Mouse (Mus musculus) forebrain, embryonic 10.5 days (tissue): ENCODE measurements at regions not wholly inside any gene's neighbourhood (a gene's known extent, or its start where the extent isn't known, plus 50 kb on each side); places are given as distances from the start of the nearest gene placed in this dataset.

Experiments
- DNase-seq: peaks from one replicate; pipeline ENCODE4 v3.0.0-alpha.2; 2017; ENCODE audit warnings: low spot score; ENCODE audit errors: extremely low spot score
- H3K27ac ChIP-seq: fragments of 300-500 bp; sonication (generic); 2 replicates; pipeline ENCODE4 v1.5.1; 2016; ENCODE audit warnings: mild to moderate bottlenecking
- H3K27me3 ChIP-seq: fragments of 300-500 bp; sonication (generic); 2 replicates; pipeline ENCODE4 v1.6.1; 2016; ENCODE audit warnings: mild to moderate bottlenecking; ENCODE audit not compliant: poor library complexity, severe bottlenecking
- H3K36me3 ChIP-seq: fragments of 300-500 bp; sonication (generic); replicated peaks from 2 replicates; pipeline ENCODE4 v1.6.1; 2016; ENCODE audit warnings: mild to moderate bottlenecking, moderate library complexity
- H3K4me1 ChIP-seq: fragments of 300-500 bp; sonication (generic); 2 replicates; pipeline ENCODE4 v1.6.1; 2016
- H3K4me3 ChIP-seq: fragments of 300-500 bp; sonication (generic); 2 replicates; pipeline ENCODE4 v1.5.1; 2016; ENCODE audit warnings: mild to moderate bottlenecking, moderate library complexity
- H3K9me3 ChIP-seq: fragments of 300-500 bp; sonication (generic); 2 replicates; pipeline ENCODE4 v1.6.1; 2016; ENCODE audit warnings: mild to moderate bottlenecking, moderate library complexity
- WGBS: fragments of 180-500 bp; shearing (Covaris S2); methylation state at CpG from one replicate; pipeline ENCODE4 v1.1.7; 2016; 5-methylcytosine and 5-hydroxymethylcytosine counted together

GRCm38 (mm10) chr4:153688441-153688840 is 205.8 kb upstream of the Ajap1 start:
- H3K4me1 ChIP-seq = peaks cover 23% of the 10 kb centered on the region
- no peak overlapping the region for H3K27ac ChIP-seq
- H3K36me3 ChIP-seq = no peaks in the 10 kb centered on the region
- DNase-seq = no peak
- 64% methylated on average over 8 of the region's 8 CpGs for WGBS
- no peaks in the 10 kb centered on the region for H3K9me3 ChIP-seq
- H3K4me3 ChIP-seq = no peak overlapping the region
- H3K27me3 ChIP-seq = no peaks in the 10 kb centered on the region

- 68% methylated on average over 12 of the region's 12 CpGs for WGBS
These were observed 211.3 kb upstream of the Ajap1 start for GRCm38 (mm10) chr4:153693881-153694280.

GRCm38 (mm10) chr4:153696426-153697040 is 213.9 kb upstream of the Ajap1 start:
- H3K27me3 ChIP-seq = peaks cover 12% of the 10 kb centered on the region; the same call in 1 of the 2 replicates
- peaks cover 24% of the 10 kb centered on the region for H3K4me1 ChIP-seq
- WGBS = 14% methylated on average over 14 of the region's 14 CpGs
- peak overlapping the region; percentile 33; the same call in 1 of the 2 replicates for H3K27ac ChIP-seq
- H3K9me3 ChIP-seq = no peaks in the 10 kb centered on the region
- H3K4me3 ChIP-seq = no peak overlapping the region
- no peaks in the 10 kb centered on the region for H3K36me3 ChIP-seq
- no peak for DNase-seq

More at GRCm38 (mm10) chr4:153693881-153694280, 211.3 kb upstream of the Ajap1 start:
- no peak for DNase-seq
- H3K27me3 ChIP-seq = peaks cover 12% of the 10 kb centered on the region; the same call in 1 of the 2 replicates
- no peaks in the 10 kb centered on the region for H3K36me3 ChIP-seq
- H3K27ac ChIP-seq = no peak overlapping the region
- H3K9me3 ChIP-seq = no peaks in the 10 kb centered on the region
- no peak overlapping the region for H3K4me3 ChIP-seq
- H3K4me1 ChIP-seq = peaks cover 34% of the 10 kb centered on the region

- H3K27ac ChIP-seq = no peak overlapping the region
- no peaks in the 10 kb centered on the region for H3K9me3 ChIP-seq
- H3K4me3 ChIP-seq = no peak overlapping the region
- peaks cover 29% of the 10 kb centered on the region for H3K4me1 ChIP-seq
- no peaks in the 10 kb centered on the region; the same call in 1 of the 2 replicates for H3K27me3 ChIP-seq
- WGBS = 82% methylated on average over 7 of the region's 8 CpGs
- no peak for DNase-seq
- H3K36me3 ChIP-seq = no peaks in the 10 kb centered on the region
These were observed 224.6 kb upstream of the Ajap1 start for GRCm38 (mm10) chr4:153707218-153707617.

GRCm38 (mm10) chr4:153714995-153715645 is 232.5 kb upstream of the Ajap1 start:
- peaks cover 16% of the 10 kb centered on the region for H3K4me1 ChIP-seq
- 88% methylated on average over 6 of the region's 6 CpGs for WGBS
- no peak for DNase-seq
- no peak overlapping the region for H3K27ac ChIP-seq
- no peak overlapping the region for H3K4me3 ChIP-seq
- no peaks in the 10 kb centered on the region; the same call in 1 of the 2 replicates for H3K27me3 ChIP-seq
- no peaks in the 10 kb centered on the region for H3K9me3 ChIP-seq
- H3K36me3 ChIP-seq = no peaks in the 10 kb centered on the region

- no peaks in the 10 kb centered on the region for H3K36me3 ChIP-seq
- no peaks in the 10 kb centered on the region for H3K9me3 ChIP-seq
- H3K4me1 ChIP-seq = peaks cover 12% of the 10 kb centered on the region
- no peak for DNase-seq
- no peaks in the 10 kb centered on the region for H3K27me3 ChIP-seq
- no peak overlapping the region for H3K4me3 ChIP-seq
- no peak overlapping the region for H3K27ac ChIP-seq
- 88% methylated on average over 12 of the region's 12 CpGs for WGBS
These were observed 234.7 kb upstream of the Ajap1 start for GRCm38 (mm10) chr4:153717273-153717672.

GRCm38 (mm10) chr4:153724045-153724444 is 233.0 kb upstream of the A430005L14Rik start:
- H3K36me3 ChIP-seq = no peaks in the 10 kb centered on the region
- no peak overlapping the region for H3K27ac ChIP-seq
- H3K9me3 ChIP-seq = no peaks in the 10 kb centered on the region
- no peak for DNase-seq
- H3K4me1 ChIP-seq = peaks cover 22% of the 10 kb centered on the region
- WGBS = 92% methylated on average over 14 of the region's 14 CpGs
- H3K4me3 ChIP-seq = no peak overlapping the region
- no peaks in the 10 kb centered on the region; the same call in 1 of the 2 replicates for H3K27me3 ChIP-seq

- 67% methylated on average over 10 of the region's 10 CpGs for WGBS
These were observed 229.8 kb upstream of the A430005L14Rik start for GRCm38 (mm10) chr4:153727273-153727672.

GRCm38 (mm10) chr4:153727896-153728422 is 229.1 kb upstream of the A430005L14Rik start:
- H3K27ac ChIP-seq = peak overlapping the region; percentile 42; the same call in 1 of the 2 replicates
- no peaks in the 10 kb centered on the region; the same call in 1 of the 2 replicates for H3K27me3 ChIP-seq
- no peak overlapping the region for H3K4me3 ChIP-seq
- no peaks in the 10 kb centered on the region for H3K9me3 ChIP-seq
- no peak for DNase-seq
- H3K4me1 ChIP-seq = peaks cover 39% of the 10 kb centered on the region
- no peaks in the 10 kb centered on the region for H3K36me3 ChIP-seq
- WGBS = 52% methylated on average over 10 of the region's 10 CpGs

More at GRCm38 (mm10) chr4:153727273-153727672, 229.8 kb upstream of the A430005L14Rik start:
- H3K27ac ChIP-seq = no peak overlapping the region
- H3K4me1 ChIP-seq = peaks cover 39% of the 10 kb centered on the region
- no peak for DNase-seq
- no peaks in the 10 kb centered on the region for H3K9me3 ChIP-seq
- H3K27me3 ChIP-seq = no peaks in the 10 kb centered on the region; the same call in 1 of the 2 replicates
- H3K36me3 ChIP-seq = no peaks in the 10 kb centered on the region
- H3K4me3 ChIP-seq = no peak overlapping the region

GRCm38 (mm10) chr4:153738088-153738487 is 218.9 kb upstream of the A430005L14Rik start:
- Histone ChIP-seq H3K27ac (no peak overlapping the region), H3K27me3 (no peaks in the 10 kb centered on the region)

GRCm38 (mm10) chr4:153742241-153742640 is 214.8 kb upstream of the A430005L14Rik start:
- Histone ChIP-seq H3K27me3 (no peaks in the 10 kb centered on the region), H3K27ac (no peak overlapping the region), H3K4me1 (peaks cover 17% of the 10 kb centered on the region), H3K36me3 (no peaks in the 10 kb centered on the region), H3K4me3 (no peak overlapping the region), H3K9me3 (no peaks in the 10 kb centered on the region; the same call in 1 of the 2 replicates)
- 89% methylated on average over 10 of the region's 10 CpGs for WGBS
- no peak for DNase-seq

More at GRCm38 (mm10) chr4:153738088-153738487, 218.9 kb upstream of the A430005L14Rik start:
- Histone ChIP-seq H3K36me3 (no peaks in the 10 kb centered on the region), H3K4me3 (no peak overlapping the region), H3K9me3 (peaks cover 3% of the 10 kb centered on the region; the same call in 1 of the 2 replicates), H3K4me1 (peaks cover 17% of the 10 kb centered on the region)
- DNase-seq = no peak
- WGBS = 90% methylated on average over 11 of the region's 11 CpGs

GRCm38 (mm10) chr4:153752791-153753190 is 204.2 kb upstream of the A430005L14Rik start:
- WGBS = 86% methylated on average over 6 of the region's 6 CpGs
- peaks cover 4% of the 10 kb centered on the region; the same call in 1 of the 2 replicates for H3K9me3 ChIP-seq
- no peak overlapping the region for H3K27ac ChIP-seq
- no peak for DNase-seq
- 0 out of 2 replicates have a peak, but pooled peaks cover 4% of the 10 kb centered on the region for H3K4me1 ChIP-seq
- H3K4me3 ChIP-seq = no peak overlapping the region
- H3K36me3 ChIP-seq = no peaks in the 10 kb centered on the region
- H3K27me3 ChIP-seq = no peaks in the 10 kb centered on the region

- DNase-seq = no peak
- peaks cover 4% of the 10 kb centered on the region; the same call in 1 of the 2 replicates for H3K9me3 ChIP-seq
- H3K27me3 ChIP-seq = no peaks in the 10 kb centered on the region
- no peak overlapping the region for H3K27ac ChIP-seq
- H3K4me3 ChIP-seq = no peak overlapping the region
- no peaks in the 10 kb centered on the region for H3K36me3 ChIP-seq
- H3K4me1 ChIP-seq = 0 out of 2 replicates have a peak, but pooled peaks cover 4% of the 10 kb centered on the region
- 92% methylated on average over 6 of the region's 6 CpGs for whole genome bisulfite sequencing
These were observed 198.7 kb upstream of the A430005L14Rik start for GRCm38 (mm10) chr4:153758323-153758722.
